ENCODE assay signal across 8 mouse cellular contexts in the genomic region with DNA sequence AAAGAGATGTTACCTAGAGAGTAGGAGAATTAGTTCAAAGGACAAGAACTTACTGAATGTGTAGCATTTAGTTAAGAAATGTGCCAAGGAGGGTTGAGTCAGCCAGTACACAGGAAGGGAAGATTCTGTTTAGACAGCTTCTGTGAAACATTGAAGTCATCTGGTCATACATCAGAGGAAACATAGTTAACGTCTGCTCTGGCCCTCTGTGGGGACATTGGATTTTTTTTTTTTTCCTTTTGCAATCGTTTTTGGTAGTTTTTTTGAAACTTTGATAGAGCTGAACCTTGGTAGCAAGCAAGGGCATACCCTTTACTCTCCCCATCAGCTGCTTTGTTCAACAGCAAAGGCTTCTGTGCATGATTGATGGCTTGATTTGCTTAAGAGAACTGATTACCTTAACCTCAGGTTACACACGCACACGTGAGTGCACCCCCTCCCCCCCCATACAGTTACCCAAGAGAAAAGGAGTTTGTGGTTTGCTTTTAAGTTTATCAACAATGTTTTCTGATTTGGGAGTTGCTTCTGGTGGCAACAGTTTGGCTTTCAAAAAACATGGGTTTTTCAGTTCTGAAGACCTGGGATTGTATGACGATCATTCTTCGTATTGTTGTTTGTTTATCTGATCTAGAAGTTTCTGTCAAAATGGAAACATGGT. TPM values are rescaled to one million over a fixed set of nuclear protein-coding genes. Genes with fewer than 3 reads are reported as not detected.
DNase-seq lines count a peak whose midpoint lies in the region; ATAC-seq and TF ChIP-seq lines count a peak whose summit lies in the region.

No protein-coding gene starts in this region.

- TF ChIP-seq CTCF in left cerebral cortex, adult 2 months (IDR thresholded peaks at IDR 0.05), result no peak

- intact Hi-C loops in left cerebral cortex, adult 2 months (cut with DNase I), result loop anchor here (5.0 kb wide), 1 partner anchor 380 kb away; the partner anchor contains the start of gene Nudt4
- intact Hi-C loops in left cerebral cortex, postnatal 10 days (cut with DNase I), result loop anchor here (5.0 kb wide), 1 partner anchor 50 kb away; no protein-coding TSS in a partner anchor
- intact Hi-C loops in gastrocnemius, postnatal 14 days (cut with DNase I; ENCODE audit: low total_unique reads), result no loop called here

- H3K4me3 ChIP-seq in left cerebral cortex, adult 2 months, result peak overlapping the region; percentile 98
- peak overlapping the region; percentile 83 for H3K4me3 ChIP-seq in embryonic facial prominence, embryonic 12.5 days
- peak overlapping the region; percentile 80; the same call in 1 of the 2 replicates for H3K4me3 ChIP-seq in neural tube, embryonic 12.5 days

- H3K9ac ChIP-seq in embryonic facial prominence, embryonic 12.5 days, result no peak overlapping the region
- H3K9ac ChIP-seq in neural tube, embryonic 12.5 days, result no peak overlapping the region

- H3K4me1 ChIP-seq in embryonic facial prominence, embryonic 12.5 days, result peaks cover 15% of the 10 kb centered on the region
- peaks cover 17% of the 10 kb centered on the region for H3K4me1 ChIP-seq in neural tube, embryonic 12.5 days

- 52% methylated on average over 6 of the region's 6 CpGs for WGBS in embryonic facial prominence, embryonic 12.5 days
- 53% methylated on average over 6 of the region's 6 CpGs for WGBS in neural tube, embryonic 12.5 days

- no peaks in the 10 kb centered on the region for H3K27me3 ChIP-seq in embryonic facial prominence, embryonic 12.5 days
- H3K27me3 ChIP-seq in neural tube, embryonic 12.5 days (replicated peaks), result no peaks in the 10 kb centered on the region

- no peaks in the 10 kb centered on the region for H3K36me3 ChIP-seq in embryonic facial prominence, embryonic 12.5 days
- H3K36me3 ChIP-seq in neural tube, embryonic 12.5 days, result no peaks in the 10 kb centered on the region

- no peak for ATAC-seq in embryonic facial prominence, embryonic 12.5 days (ENCODE audit: insufficient number of reproducible peaks, insufficient read depth, low FRiP score, low TSS enrichment)
- peak; percentile 32 for ATAC-seq in inflammation-experienced regulatory T-cells, adult 6 months
- no peak for ATAC-seq in neural tube, embryonic 12.5 days (ENCODE audit: low FRiP score, low read depth)

- DNase-seq in left cerebral cortex, adult 2 months (ENCODE audit: extremely low spot score in 1 of 2, low spot score in 2 of 2), result no peak
- no peak for DNase-seq in left cerebral cortex, postnatal 10 days (ENCODE audit: extremely low spot score in 1 of 2, low spot score in 2 of 2)
- DNase-seq in gastrocnemius, postnatal 14 days, result no peak
- DNase-seq in urinary bladder, postnatal 10 days (ENCODE audit: low spot score), result no peak
- no peak for DNase-seq in kidney, adult 11 months

- no peaks in the 10 kb centered on the region for H3K9me3 ChIP-seq in embryonic facial prominence, embryonic 12.5 days
- no peaks in the 10 kb centered on the region for H3K9me3 ChIP-seq in neural tube, embryonic 12.5 days

- no peak overlapping the region for H3K27ac ChIP-seq in left cerebral cortex, adult 2 months
- no peak overlapping the region for H3K27ac ChIP-seq in embryonic facial prominence, embryonic 12.5 days
- no peak overlapping the region for H3K27ac ChIP-seq in neural tube, embryonic 12.5 days

- peak overlapping the region; percentile 84 for H3K4me2 ChIP-seq in embryonic facial prominence, embryonic 12.5 days (replicated peaks)
- peak overlapping the region; percentile 91 for H3K4me2 ChIP-seq in neural tube, embryonic 12.5 days (replicated peaks)

RNA-seq across cellular contexts. Expression of gene Eea1, which starts 1.4 kb away (rescaled TPM):
- 10 to 100 TPM; 34.3 to 34.4 TPM for total RNA-seq in left cerebral cortex, adult 2 months (2021)
- 10 to 100 TPM; 23.9 to 25.2 TPM for total RNA-seq in left cerebral cortex, postnatal 10 days (2021)
- 15.7 and 16.6 TPM in 2 replicates for polyA plus RNA-seq in embryonic facial prominence, embryonic 12.5 days (2016; fragmentation: Nextera tagmentation; extraction: Ambion mirVana)
- polyA plus RNA-seq in inflammation-experienced regulatory T-cells, adult 6 months (2017; shearing (Covaris generic)), result 10 to 100 TPM; 30.0 to 32.5 (median 31.7) TPM
- 15.9 and 16.8 TPM in 2 replicates for polyA plus RNA-seq in neural tube, embryonic 12.5 days (2016; fragmentation: Nextera tagmentation; extraction: Ambion mirVana)
- 10 to 100 TPM; 16.7 to 20.7 TPM for total RNA-seq in gastrocnemius, postnatal 14 days (2021)
